Mouse (Mus musculus): Measurements from ENCODE around the gene Npr1.

GRCm38 (mm10) chr3:90460315-90460714, 5.4 kb downstream of the Npr1 start:
- no peak for TF ChIP-seq POLR2A (IDR thresholded peaks at IDR 0.05; ENCODE audit: insufficient read depth, low read depth, low read length)
- no peak for TF ChIP-seq CTCF (IDR thresholded peaks at IDR 0.05; ENCODE audit: insufficient read depth, low read depth, low read length)

Data from olfactory bulb, adult 2 months (tissue).